Mouse (Mus musculus) CH12.LX (cell line): ENCODE measurements around the gene Slc6a20a. TPM values are rescaled to one million over a fixed set of nuclear protein-coding genes. Genes with fewer than 3 reads are reported as not detected.

Experiments
- DNase-seq: peaks from one replicate; pipeline ENCODE4 v3.0.0-alpha.2; 2013; ENCODE audit errors: extremely low read depth
- H3K27ac ChIP-seq: 2 replicates; pipeline ENCODE4 v1.5.1; 2012; ENCODE audit warnings: low read depth, mild to moderate bottlenecking, control low read depth, moderate library complexity; ENCODE audit not compliant: insufficient read depth
- H3K27me3 ChIP-seq: replicated peaks from 2 replicates; pipeline ENCODE3; 2012; ENCODE audit warnings: inconsistent platforms
- H3K36me3 ChIP-seq, 2 experiments: replicated peaks in 1 of 2; 2 replicates each; pipeline versions ENCODE3 to v1.6.1; 2012; ENCODE audit warnings: inconsistent platforms in 1 of 2, low read length in 1 of 2, mild to moderate bottlenecking in 1 of 2, mixed read lengths in 1 of 2, moderate library complexity in 1 of 2; ENCODE audit not compliant: control insufficient read depth in 1 of 2, insufficient read depth in 1 of 2
- H3K4me1 ChIP-seq, 2 experiments: 2 replicates each; pipeline ENCODE4 v1.6.1; 2012; ENCODE audit warnings: inconsistent platforms in 1 of 2, moderate library complexity in 1 of 2; ENCODE audit not compliant: insufficient read depth in 2 of 2, control insufficient read depth in 1 of 2
- H3K4me2 ChIP-seq: 2 replicates; pipeline ENCODE4 v1.6.1; 2012; ENCODE audit warnings: low read depth, mild to moderate bottlenecking, control low read depth; ENCODE audit not compliant: poor library complexity, insufficient read depth, severe bottlenecking
- H3K4me3 ChIP-seq, 3 experiments: fragments of 150-350 bp in 1 of 3; sonication (generic) in 1 of 3; replicated peaks in 1 of 3; 2 replicates each; pipeline versions ENCODE3 to v1.5.1; 2011 to 2012; ENCODE audit warnings: low read depth in 2 of 3, low read length in 2 of 3, mild to moderate bottlenecking in 2 of 3, moderate library complexity in 2 of 3, control low read depth in 1 of 3, improper control_type of control experiment in 1 of 3, inconsistent platforms in 1 of 3, mixed read lengths in 1 of 3; ENCODE audit not compliant: poor library complexity in 1 of 3
- H3K79me2 ChIP-seq: replicated peaks from 2 replicates; pipeline ENCODE4 v1.6.1; 2012; ENCODE audit warnings: mild to moderate bottlenecking, moderate library complexity; ENCODE audit not compliant: control insufficient read depth, poor library complexity, insufficient read depth, severe bottlenecking; ENCODE audit errors: extremely low read depth
- H3K9ac ChIP-seq: 2 replicates; pipeline ENCODE4 v1.6.1; 2012; ENCODE audit warnings: low read depth, mild to moderate bottlenecking, control low read depth, moderate library complexity; ENCODE audit not compliant: insufficient read depth
- H3K9me3 ChIP-seq: replicated peaks from 2 replicates; pipeline ENCODE3; 2012; ENCODE audit warnings: low read length, inconsistent platforms, mixed read lengths
- BHLHE40 ChIP-seq: IDR thresholded peaks from 2 replicates; pipeline ENCODE4 v1.6.1; 2011; ENCODE audit warnings: mild to moderate bottlenecking, low read depth, low read length, improper control_type of control experiment
- CTCF ChIP-seq, 2 experiments: IDR thresholded peaks in 1 of 2; conservative IDR thresholded peaks in 1 of 2; 2 replicates each; pipeline ENCODE4 v1.5.1; 2011 to 2012; ENCODE audit warnings: low read depth in 2 of 2, low read length in 2 of 2, improper control_type of control experiment in 1 of 2, inconsistent platforms in 1 of 2, mild to moderate bottlenecking in 1 of 2, moderate library complexity in 1 of 2
- E2F4 ChIP-seq: IDR thresholded peaks from 2 replicates; pipeline ENCODE4 v1.6.1; 2011; ENCODE audit warnings: low read depth, low read length, improper control_type of control experiment; ENCODE audit not compliant: insufficient replicate concordance
- EP300 ChIP-seq: IDR thresholded peaks from 2 replicates; pipeline ENCODE4 v1.6.1; 2011; ENCODE audit warnings: low read length, improper control_type of control experiment
- ETS1 ChIP-seq: conservative IDR thresholded peaks from 2 replicates; pipeline ENCODE4 v1.6.1; 2012; ENCODE audit warnings: low read depth, mild to moderate bottlenecking, inconsistent platforms, low read length, improper control_type of control experiment, moderate library complexity
- GABPA ChIP-seq: IDR thresholded peaks from 2 replicates; pipeline ENCODE4 v1.6.1; 2012; ENCODE audit warnings: low read depth, low read length, improper control_type of control experiment, inconsistent platforms; ENCODE audit not compliant: insufficient replicate concordance
- JUND ChIP-seq: conservative IDR thresholded peaks from 2 replicates; pipeline ENCODE4 v1.6.1; 2011; ENCODE audit warnings: low read depth, low read length, improper control_type of control experiment
- MAFK ChIP-seq: IDR thresholded peaks from 2 replicates; pipeline ENCODE4 v1.6.1; 2011; ENCODE audit warnings: low read length, improper control_type of control experiment; ENCODE audit not compliant: insufficient replicate concordance
- MAX ChIP-seq: IDR thresholded peaks from 2 replicates; pipeline ENCODE4 v1.6.1; 2011; ENCODE audit warnings: low read length, improper control_type of control experiment
- MAZ ChIP-seq: IDR thresholded peaks from 2 replicates; pipeline ENCODE4 v1.6.1; 2012; ENCODE audit warnings: low read depth, mild to moderate bottlenecking, inconsistent platforms, low read length, improper control_type of control experiment, moderate library complexity
- MEF2A ChIP-seq: IDR thresholded peaks from 2 replicates; pipeline ENCODE4 v1.6.1; 2014; ENCODE audit warnings: low read depth, mild to moderate bottlenecking, inconsistent platforms, low read length, improper control_type of control experiment, borderline replicate concordance
- MXI1 ChIP-seq: IDR thresholded peaks from 2 replicates; pipeline ENCODE4 v1.6.1; 2011; ENCODE audit warnings: mild to moderate bottlenecking, low read depth, low read length, improper control_type of control experiment
- NELFE ChIP-seq: IDR thresholded peaks from 2 replicates; pipeline ENCODE4 v1.6.1; 2011; ENCODE audit warnings: low read depth, low read length, improper control_type of control experiment
- POLR2A ChIP-seq: IDR thresholded peaks from 2 replicates; pipeline ENCODE4 v1.6.1; 2011; ENCODE audit warnings: low read depth, mild to moderate bottlenecking, improper control_type of control experiment, low read length
- POLR2AphosphoS2 ChIP-seq: IDR thresholded peaks from 2 replicates; pipeline ENCODE4 v1.6.1; 2011; ENCODE audit warnings: low read depth, low read length, improper control_type of control experiment
- SMC3 ChIP-seq: IDR thresholded peaks from 2 replicates; pipeline ENCODE4 v1.6.1; 2011; ENCODE audit warnings: low read depth, low read length, improper control_type of control experiment
- TCF12 ChIP-seq: IDR thresholded peaks from 2 replicates; pipeline ENCODE4 v1.6.1; 2014; ENCODE audit warnings: low read depth, mild to moderate bottlenecking, inconsistent platforms, low read length, improper control_type of control experiment
- USF1 ChIP-seq: IDR thresholded peaks from 2 replicates; pipeline ENCODE4 v1.6.1; 2014; ENCODE audit warnings: low read depth, mild to moderate bottlenecking, inconsistent platforms, low read length, improper control_type of control experiment
- USF2 ChIP-seq: conservative IDR thresholded peaks from 2 replicates; pipeline ENCODE4 v1.6.1; 2011; ENCODE audit warnings: low read depth, low read length, improper control_type of control experiment
- dilution Hi-C: fragments of 300-500 bp; cut with MboI; formaldehyde crosslinking; loops from 2 replicates; pipeline ENCODE4 v1.14.3; 2020; ENCODE audit warnings: low sequenced_read_pairs; ENCODE audit not compliant: extremely low pct_unique_long_range_greater_than_20kb, extremely low pct_ligation_motif_present
- in situ Hi-C: fragments of 300-500 bp; cut with MboI; formaldehyde crosslinking; loops from 3 replicates; pipeline ENCODE4 v1.14.3; 2019; ENCODE audit warnings: low sequenced_read_pairs, low pct_ligation_motif_present, low pct_unique_long_range_greater_than_20kb, mixed read lengths
- polyA plus RNA-seq: library from polyadenylated mRNA; unstranded; fragments of >175 nt; gene quantifications from 2 replicates; pipeline ENCODE4 v1.2.1, GENCODE M21; 2012; ENCODE audit warnings: low read depth; ENCODE audit not compliant: insufficient read length
- total RNA-seq, 2 experiments: library from RNA; depleted of rRNA; stranded (reverse); fragments of 300-350 nt in 1 of 2; fragments of >200 nt in 1 of 2; gene quantifications; 2 replicates each; pipeline ENCODE4 v1.2.3; 2012 to 2014

Slc6a20a gene
- total and polyA plus RNA-seq, 3 experiments, result not detected

DNA sequence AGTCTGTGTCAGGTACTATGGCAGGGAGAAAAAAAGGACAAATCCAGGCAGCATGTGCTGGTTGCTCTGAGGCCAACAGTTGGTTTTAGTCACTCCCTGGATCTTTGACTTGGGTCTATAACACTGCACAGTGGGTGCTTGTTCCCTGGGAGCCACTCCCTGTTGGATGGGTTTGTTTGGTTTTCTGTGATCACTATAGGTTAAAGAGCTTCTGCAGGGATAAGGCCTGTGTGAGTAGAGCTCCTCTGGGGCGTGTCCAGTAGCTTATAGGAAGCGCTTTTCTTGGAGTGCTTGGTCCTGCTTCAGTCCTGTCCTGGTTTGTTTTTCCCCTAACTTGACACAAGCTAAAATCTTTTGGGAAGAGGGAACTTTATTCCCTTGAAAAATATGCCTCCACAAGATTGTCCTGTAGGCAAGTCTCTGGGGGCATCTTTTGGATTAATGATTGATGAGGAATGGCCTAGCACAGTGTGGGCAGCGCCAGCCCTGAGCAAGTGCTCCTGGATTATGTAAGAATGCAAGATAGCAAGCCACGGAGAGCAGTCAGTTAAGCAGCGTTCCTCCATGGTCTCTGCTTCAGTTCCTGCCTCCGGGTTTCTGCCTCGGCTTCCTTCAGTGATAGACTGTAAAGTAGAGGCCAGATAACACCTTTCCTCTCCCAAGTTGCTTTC, 89.3 kb downstream of the Slc6a20a start:
- no peak overlapping the region for H3K27ac ChIP-seq
- no peak overlapping the region for H3K4me3 ChIP-seq
- H3K79me2 ChIP-seq, result no peaks in the 10 kb centered on the region
- H3K27me3 ChIP-seq, result no peaks in the 10 kb centered on the region
- DNase-seq, result no peak
- H3K4me1 ChIP-seq, result no peaks in the 10 kb centered on the region
- no peaks in the 10 kb centered on the region for H3K9me3 ChIP-seq
- no peak overlapping the region for H3K4me2 ChIP-seq
- H3K9ac ChIP-seq, result no peak overlapping the region
- peaks cover 35 to 78% of the 10 kb centered on the region in 2 experiments for H3K36me3 ChIP-seq
- dilution Hi-C loops, result no loop called here
- no peak for TF ChIP-seq USF2
- TF ChIP-seq EP300, result no peak
- no peak for TF ChIP-seq NELFE
- no peak for TF ChIP-seq USF1
- no peak for TF ChIP-seq GABPA
- no peak for TF ChIP-seq POLR2AphosphoS2
- no peak for TF ChIP-seq BHLHE40
- TF ChIP-seq POLR2A, result no peak
- TF ChIP-seq MXI1, result no peak
- TF ChIP-seq MAZ, result no peak
- no peak for TF ChIP-seq TCF12
- TF ChIP-seq JUND, result no peak
- no peak for TF ChIP-seq MEF2A
- no peak for TF ChIP-seq CTCF (conservative IDR thresholded peaks at IDR 0.05 in 1 of 2, IDR thresholded peaks at IDR 0.05 in 1 of 2; ENCODE audit: low read depth in 2 of 2, low read length in 2 of 2)
- no peak for TF ChIP-seq E2F4
- TF ChIP-seq ETS1, result no peak
- TF ChIP-seq MAX, result no peak
- no peak for TF ChIP-seq SMC3
- TF ChIP-seq MAFK, result no peak
- in situ Hi-C loops, result no loop called here

Other genes with a start within 250 kb of the Slc6a20a start
- gene Limd1, start 200.2 kb downstream of the Slc6a20a start, total RNA-seq (2012; rRNA removed), result 64.5 and 68.6 TPM in 2 replicates
- gene Limd1, start 200.2 kb downstream of the Slc6a20a start, total RNA-seq (2014; rRNA removed), result 52.6 and 52.7 TPM in 2 replicates
- gene Limd1, start 200.2 kb downstream of the Slc6a20a start, polyA plus RNA-seq, result 54.6 and 60.5 TPM in 2 replicates
- gene Sacm1l, start 149.1 kb downstream of the Slc6a20a start, total RNA-seq (2012; rRNA removed), result 29.5 and 31.1 TPM in 2 replicates
- 67.6 and 77.0 TPM in 2 replicates for gene Sacm1l, start 149.1 kb downstream of the Slc6a20a start, total RNA-seq (2014; rRNA removed)
- gene Sacm1l, start 149.1 kb downstream of the Slc6a20a start, polyA plus RNA-seq, result 37.4 and 38.2 TPM in 2 replicates
- 0.42 and 0.55 TPM in 2 replicates for gene Slc6a20b, start 46.3 kb downstream of the Slc6a20a start, total RNA-seq (2012; rRNA removed)
- gene Slc6a20b, start 46.3 kb downstream of the Slc6a20a start, total RNA-seq (2014; rRNA removed), result not detected in 2 replicates
- gene Slc6a20b, start 46.3 kb downstream of the Slc6a20a start, polyA plus RNA-seq, result not detected in 2 replicates
- 0.04 TPM in 2 replicates for gene Ccr9, start 446 bp downstream of the Slc6a20a start, total RNA-seq (2012; rRNA removed)
- gene Ccr9, start 446 bp downstream of the Slc6a20a start, total RNA-seq (2014; rRNA removed), result not detected in 2 replicates
- gene Ccr9, start 446 bp downstream of the Slc6a20a start, polyA plus RNA-seq, result 0.09 and 0.10 TPM in 2 replicates
- 17.6 and 17.8 TPM in 2 replicates for gene Lztfl1, start 38.8 kb upstream of the Slc6a20a start, total RNA-seq (2012; rRNA removed)
- gene Lztfl1, start 38.8 kb upstream of the Slc6a20a start, total RNA-seq (2014; rRNA removed), result 25.6 and 35.7 TPM in 2 replicates
- gene Lztfl1, start 38.8 kb upstream of the Slc6a20a start, polyA plus RNA-seq, result 28.3 and 36.7 TPM in 2 replicates
- gene Cxcr6, start 127.6 kb upstream of the Slc6a20a start, total RNA-seq (2012; rRNA removed), result 0.08 and 0.34 TPM in 2 replicates
- 1.4 and 1.5 TPM in 2 replicates for gene Cxcr6, start 127.6 kb upstream of the Slc6a20a start, total RNA-seq (2014; rRNA removed)
- 0.80 and 1.0 TPM in 2 replicates for gene Cxcr6, start 127.6 kb upstream of the Slc6a20a start, polyA plus RNA-seq
- gene Fyco1, start 173.0 kb upstream of the Slc6a20a start, total RNA-seq (2012; rRNA removed), result 6.9 and 10.2 TPM in 2 replicates
- 1.9 and 2.1 TPM in 2 replicates for gene Fyco1, start 173.0 kb upstream of the Slc6a20a start, total RNA-seq (2014; rRNA removed)
- gene Fyco1, start 173.0 kb upstream of the Slc6a20a start, polyA plus RNA-seq, result 5.1 and 6.0 TPM in 2 replicates
- 0.92 and 1.9 TPM in 2 replicates for gene Xcr1, start 183.1 kb upstream of the Slc6a20a start, total RNA-seq (2012; rRNA removed)
- gene Xcr1, start 183.1 kb upstream of the Slc6a20a start, total RNA-seq (2014; rRNA removed), result 0.53 and 0.62 TPM in 2 replicates
- gene Xcr1, start 183.1 kb upstream of the Slc6a20a start, polyA plus RNA-seq, result 0.56 and 0.57 TPM in 2 replicates